Mouse (Mus musculus) lung, adult 2 months (tissue): ENCODE measurements around the gene Miga1.

ENCODE experiments used
- CTCF ChIP-seq: fragments of 200-500 bp; IDR thresholded peaks from 2 replicates; pipeline ENCODE4 v1.5.1; 2011; ENCODE audit warnings: mild to moderate bottlenecking, low read length, control low read depth; ENCODE audit not compliant: insufficient read depth
- POLR2A ChIP-seq: fragments of 200-500 bp; IDR thresholded peaks from 2 replicates; pipeline ENCODE4 v1.6.1; 2011; ENCODE audit warnings: low read depth, mild to moderate bottlenecking, control low read depth, low read length, borderline replicate concordance; ENCODE audit errors: extremely low read depth

DNA sequence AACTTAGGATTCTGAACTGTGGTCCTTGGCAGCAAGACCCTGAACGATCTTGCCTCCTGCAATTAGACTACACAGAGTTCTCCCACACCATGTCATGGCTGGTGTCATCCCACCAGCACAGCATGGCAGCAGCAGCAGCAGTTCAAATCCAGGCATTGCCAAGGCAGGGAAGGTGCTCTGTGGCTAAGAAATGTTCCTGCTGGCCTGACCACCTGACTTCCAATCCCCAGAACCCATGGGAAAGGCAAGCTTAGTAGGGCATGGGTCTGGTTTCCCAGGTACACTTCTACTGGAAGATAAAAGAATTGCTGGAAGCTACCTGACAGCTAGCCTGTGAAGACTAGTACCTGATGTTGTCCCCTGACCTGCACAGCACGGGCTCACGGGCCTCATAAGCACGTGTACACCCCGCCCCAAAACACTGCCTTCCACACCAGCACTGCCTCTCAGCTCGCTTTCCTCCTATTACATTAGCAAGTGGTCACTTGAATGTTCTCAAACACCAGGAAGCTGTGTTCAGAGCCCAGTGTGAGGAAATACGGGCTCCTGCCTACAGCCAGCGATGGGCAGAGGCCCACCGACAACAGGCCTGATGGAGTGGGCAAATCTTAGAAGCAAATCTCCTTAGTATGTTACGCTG is 69.0 kb downstream of the Miga1 start:
- TF ChIP-seq CTCF = no peak
- TF ChIP-seq POLR2A = no peak
